In genomic region chr15:96983581-96984330, GRCm38 (mm10) we compare ENCODE assay signal across 18 mouse cellular contexts.
DNase-seq lines count a peak whose midpoint lies in the region; ATAC-seq lines count a peak whose summit lies in the region.
"Had no signal": no experiment of that assay in that cellular context is flagged by ENCODE, and none has a peak within 500 bp of the region (broad histone marks: within the 10 kb centered on the region; RNA-seq: fewer than 3 reads in every experiment).

No protein-coding gene starts in this region.

- H3K9ac ChIP-seq in kidney, embryonic 15.5 days, result no peak overlapping the region
- H3K9ac ChIP-seq in lung, embryonic 16.5 days (ENCODE audit: low read length), result no peak overlapping the region
- no peak overlapping the region for H3K9ac ChIP-seq in intestine, embryonic 16.5 days (ENCODE audit: low read depth, low read length)
- H3K9ac ChIP-seq: hindbrain, embryonic 15.5 days; liver, postnatal 0 days had no signal

- peak overlapping the region; percentile 77 for H3K27ac ChIP-seq in kidney, embryonic 15.5 days
- peak overlapping the region; percentile 71; the same call in 1 of the 2 replicates for H3K27ac ChIP-seq in lung, embryonic 16.5 days (ENCODE audit: low read length)
- peak overlapping the region; percentile 57 for H3K27ac ChIP-seq in intestine, embryonic 16.5 days (ENCODE audit: low read length)
- H3K27ac ChIP-seq: hindbrain, embryonic 15.5 days had no signal

- no peaks in the 10 kb centered on the region for H3K36me3 ChIP-seq in kidney, embryonic 15.5 days
- no peaks in the 10 kb centered on the region for H3K36me3 ChIP-seq in lung, embryonic 16.5 days (ENCODE audit: control insufficient read depth, insufficient read depth, low read length)
- H3K36me3 ChIP-seq in intestine, embryonic 16.5 days (ENCODE audit: control insufficient read depth, insufficient read depth, low read length), result no peaks in the 10 kb centered on the region
- H3K36me3 ChIP-seq: hindbrain, embryonic 15.5 days had no signal

- no peak for ATAC-seq in kidney, embryonic 15.5 days (replicated peaks; ENCODE audit: low FRiP score)
- ATAC-seq in lung, embryonic 16.5 days (ENCODE audit: low read depth), result peak; percentile 94
- no peak for ATAC-seq in intestine, embryonic 16.5 days
- ATAC-seq: activated CD4-positive, CD25-positive, alpha-beta regulatory T cell, adult 4 months; liver, postnatal 0 days; Patski had no signal

- H3K9me3 ChIP-seq in kidney, embryonic 15.5 days (replicated peaks), result no peaks in the 10 kb centered on the region
- no peaks in the 10 kb centered on the region for H3K9me3 ChIP-seq in lung, embryonic 16.5 days (ENCODE audit: control insufficient read depth, low read length)
- no peaks in the 10 kb centered on the region for H3K9me3 ChIP-seq in intestine, embryonic 16.5 days (ENCODE audit: control insufficient read depth, low read length)
- H3K9me3 ChIP-seq: hindbrain, embryonic 15.5 days had no signal

- H3K4me3 ChIP-seq in kidney, embryonic 15.5 days (replicated peaks), result no peak overlapping the region
- no peak overlapping the region for H3K4me3 ChIP-seq in lung, embryonic 16.5 days (ENCODE audit: low read length)
- H3K4me3 ChIP-seq in intestine, embryonic 16.5 days (ENCODE audit: low read length), result no peak overlapping the region
- H3K4me3 ChIP-seq: hindbrain, embryonic 15.5 days had no signal

- WGBS in kidney, embryonic 15.5 days, result 75% methylated on average over 13 of the region's 13 CpGs
- 52% methylated on average over 13 of the region's 13 CpGs for WGBS in lung, embryonic 16.5 days
- WGBS in intestine, embryonic 16.5 days, result 62% methylated on average over 13 of the region's 13 CpGs

- DNase-seq in kidney, adult 9 months, result no peak
- no peak for DNase-seq in lung, postnatal 14 days
- DNase-seq in spleen, adult 18-20 months, result no peak
- DNase-seq in spleen, postnatal 36 days (ENCODE audit: low spot score in 2 of 2), result no peak
- DNase-seq: adrenal gland, postnatal 14 days; cerebellum, adult 11-12 months; gastrocnemius, postnatal 25 days; liver; liver, postnatal 0 days; right cerebral cortex, postnatal 14 days; thymus, postnatal 4 days had no signal

- H3K4me2 ChIP-seq in kidney, embryonic 15.5 days, result no peak overlapping the region
- H3K4me2 ChIP-seq in lung, embryonic 16.5 days (ENCODE audit: low read depth, low read length), result no peak overlapping the region
- H3K4me2 ChIP-seq in intestine, embryonic 16.5 days (ENCODE audit: low read depth, low read length), result no peak overlapping the region
- H3K4me2 ChIP-seq: hindbrain, embryonic 15.5 days; midbrain, embryonic 11.5 days had no signal

- no peaks in the 10 kb centered on the region for H3K4me1 ChIP-seq in kidney, embryonic 15.5 days
- H3K4me1 ChIP-seq in lung, embryonic 16.5 days (replicated peaks; ENCODE audit: control insufficient read depth, insufficient read depth, low read length), result peaks cover 6% of the 10 kb centered on the region
- no peaks in the 10 kb centered on the region; the same call in 1 of the 2 replicates for H3K4me1 ChIP-seq in intestine, embryonic 16.5 days (ENCODE audit: control insufficient read depth, insufficient read depth, low read length)
- H3K4me1 ChIP-seq: hindbrain, embryonic 15.5 days had no signal

- H3K27me3 ChIP-seq in kidney, embryonic 15.5 days, result no peaks in the 10 kb centered on the region
- H3K27me3 ChIP-seq in lung, embryonic 16.5 days (ENCODE audit: control insufficient read depth, insufficient read depth, low read depth, low read length), result no peaks in the 10 kb centered on the region
- no peaks in the 10 kb centered on the region for H3K27me3 ChIP-seq in intestine, embryonic 16.5 days (replicated peaks; ENCODE audit: control insufficient read depth, insufficient read depth, low read length)
- H3K27me3 ChIP-seq: hindbrain, embryonic 15.5 days; Patski had no signal
